Mouse (Mus musculus) hindbrain, embryonic 11.5 days (tissue): ENCODE results near the gene Coq9. TPM values are rescaled to one million over a fixed set of nuclear protein-coding genes. Genes with fewer than 3 reads are reported as not detected.
A peak's percentile ranks its signal among the peaks of the same experiment; 100 is the strongest.

Source experiments
- ATAC-seq: fragments of 200-750 bp; cut with Nextera tagmentation; 2 replicates; pipeline ENCODE4 v1.8.0; 2017; ENCODE audit warnings: mild to moderate bottlenecking, moderate TSS enrichment, moderate library complexity; ENCODE audit not compliant: low FRiP score
- DNase-seq: peaks from one replicate; pipeline ENCODE4 v3.0.0-alpha.2; 2015; ENCODE audit warnings: low spot score
- H3K27ac ChIP-seq: fragments of 300-500 bp; sonication (generic); 2 replicates; pipeline ENCODE4 v1.5.1; 2014; ENCODE audit warnings: mild to moderate bottlenecking, low read depth, low read length
- H3K27me3 ChIP-seq: fragments of 300-500 bp; sonication (generic); 2 replicates; pipeline ENCODE4 v1.6.1; 2014; ENCODE audit warnings: mild to moderate bottlenecking, low read length, moderate library complexity, mixed read lengths; ENCODE audit not compliant: control insufficient read depth, insufficient read depth
- H3K36me3 ChIP-seq: fragments of 300-500 bp; sonication (generic); 2 replicates; pipeline ENCODE4 v1.6.1; 2014; ENCODE audit warnings: mild to moderate bottlenecking, low read length, moderate library complexity, mixed read lengths; ENCODE audit not compliant: control insufficient read depth, insufficient read depth
- H3K4me1 ChIP-seq: fragments of 300-500 bp; sonication (generic); replicated peaks from 2 replicates; pipeline ENCODE4 v1.6.1; 2014; ENCODE audit warnings: low read length, mixed read lengths; ENCODE audit not compliant: control insufficient read depth, insufficient read depth
- H3K4me2 ChIP-seq: fragments of 300-500 bp; sonication (generic); replicated peaks from 2 replicates; pipeline ENCODE4 v1.6.1; 2014; ENCODE audit warnings: mild to moderate bottlenecking, low read depth, low read length
- H3K4me3 ChIP-seq: fragments of 300-500 bp; sonication (generic); 2 replicates; pipeline ENCODE4 v1.5.1; 2014; ENCODE audit warnings: low read depth, low read length
- H3K9ac ChIP-seq: fragments of 300-500 bp; sonication (generic); 2 replicates; pipeline ENCODE4 v1.6.1; 2014; ENCODE audit warnings: low read depth, low read length
- H3K9me3 ChIP-seq: fragments of 300-500 bp; sonication (generic); 2 replicates; pipeline ENCODE4 v1.6.1; 2016; ENCODE audit warnings: low read length; ENCODE audit not compliant: control insufficient read depth
- WGBS: fragments of 180-500 bp; shearing (Covaris S2); extraction: QIAGEN DNeasy Blood & Tissue Kit; methylation state at CpG from one replicate; pipeline ENCODE4 v1.1.7; 2014; 5-methylcytosine and 5-hydroxymethylcytosine counted together
- polyA plus RNA-seq: library from polyadenylated mRNA; unstranded; fragments of >200 nt; fragmentation: Nextera tagmentation; extraction: Ambion mirVana; gene quantifications from 2 replicates; pipeline ENCODE4 v1.2.1, GENCODE M21; 2014

Coq9 gene
- polyA plus RNA-seq: 52.3 and 55.0 TPM in 2 replicates

- WGBS: under 1% methylated on average over 82 of the region's 82 CpGs
- no peaks in the 10 kb centered on the region for H3K36me3 ChIP-seq
- peak within 1 kb of the TSS; percentile 81 for H3K4me2 ChIP-seq
- H3K9me3 ChIP-seq: no peaks in the 10 kb centered on the region
- DNase-seq: peak; percentile 97
- H3K27me3 ChIP-seq: no peaks in the 10 kb centered on the region
- H3K4me3 ChIP-seq: peak within 1 kb of the TSS; percentile 90
- peak within 1 kb of the TSS; percentile 91 for H3K9ac ChIP-seq
- no peaks in the 10 kb centered on the region for H3K4me1 ChIP-seq
- peak within 1 kb of the TSS; percentile 86 for H3K27ac ChIP-seq
- ATAC-seq: peak; percentile 98
Measured at GRCm38 (mm10) chr8:94837662-94838574, at the start of gene Coq9, which contains the start of gene Ciapin1. Coq9 (plus strand) TSS chr8:94838321. Ciapin1 (minus strand) TSS chr8:94838358.

GRCm38 (mm10) chr8:94789256-94789955 lies 48.7 kb upstream of the Coq9 start:
- no peaks in the 10 kb centered on the region for H3K27me3 ChIP-seq
- DNase-seq (no peak), ATAC-seq (no peak)
- no peak overlapping the region for H3K9ac ChIP-seq
- no peak overlapping the region for H3K4me3 ChIP-seq
- no peak overlapping the region for H3K4me2 ChIP-seq
- WGBS: 66% methylated on average over 10 of the region's 10 CpGs
- H3K27ac ChIP-seq: no peak overlapping the region
- no peaks in the 10 kb centered on the region for H3K9me3 ChIP-seq
- no peaks in the 10 kb centered on the region for H3K36me3 ChIP-seq
- no peaks in the 10 kb centered on the region for H3K4me1 ChIP-seq

GRCm38 (mm10) chr8:94794368-94794767 lies 43.8 kb upstream of the Coq9 start:
- Histone ChIP-seq H3K27me3 (no peaks in the 10 kb centered on the region), H3K4me3 (no peak overlapping the region), H3K27ac (no peak overlapping the region), H3K4me2 (no peak overlapping the region), H3K9ac (no peak overlapping the region), H3K9me3 (no peaks in the 10 kb centered on the region), H3K4me1 (no peaks in the 10 kb centered on the region), H3K36me3 (no peaks in the 10 kb centered on the region)
- DNase-seq (no peak), ATAC-seq (no peak)
- WGBS: 86% methylated on average over 4 of the region's 4 CpGs

- DNase-seq (no peak), ATAC-seq (no peak)
- no peak overlapping the region for H3K4me2 ChIP-seq
- no peaks in the 10 kb centered on the region for H3K4me1 ChIP-seq
- WGBS: 94% methylated on average over 2 of the region's 2 CpGs
- no peaks in the 10 kb centered on the region for H3K36me3 ChIP-seq
- no peak overlapping the region for H3K9ac ChIP-seq
- no peaks in the 10 kb centered on the region for H3K27me3 ChIP-seq
- no peak overlapping the region for H3K27ac ChIP-seq
- no peak overlapping the region for H3K4me3 ChIP-seq
- no peaks in the 10 kb centered on the region for H3K9me3 ChIP-seq
Measured at GRCm38 (mm10) chr8:94794782-94795181, 43.3 kb upstream of the Coq9 start.

GRCm38 (mm10) chr8:94800278-94800968 lies 37.7 kb upstream of the Coq9 start:
- no peaks in the 10 kb centered on the region for H3K36me3 ChIP-seq
- 69% methylated on average over 7 of the region's 7 CpGs for WGBS
- no peaks in the 10 kb centered on the region for H3K27me3 ChIP-seq
- no peaks in the 10 kb centered on the region for H3K4me1 ChIP-seq
- no peak overlapping the region for H3K27ac ChIP-seq
- DNase-seq (peak; percentile 31), ATAC-seq (no peak)
- no peak overlapping the region for H3K4me2 ChIP-seq
- H3K9me3 ChIP-seq: no peaks in the 10 kb centered on the region
- H3K9ac ChIP-seq: no peak overlapping the region
- no peak overlapping the region for H3K4me3 ChIP-seq

- Histone ChIP-seq H3K4me2 (no peak overlapping the region), H3K4me3 (no peak overlapping the region), H3K27ac (no peak overlapping the region), H3K4me1 (no peaks in the 10 kb centered on the region), H3K9ac (no peak overlapping the region), H3K36me3 (no peaks in the 10 kb centered on the region), H3K9me3 (no peaks in the 10 kb centered on the region), H3K27me3 (no peaks in the 10 kb centered on the region)
- ATAC-seq (no peak), DNase-seq (no peak)
- 43% methylated on average over 14 of the region's 14 CpGs for whole genome bisulfite sequencing
Measured at GRCm38 (mm10) chr8:94801293-94802095, 36.6 kb upstream of the Coq9 start.

GRCm38 (mm10) chr8:94802375-94802774 lies 35.7 kb upstream of the Coq9 start:
- no peaks in the 10 kb centered on the region for H3K4me1 ChIP-seq
- H3K4me3 ChIP-seq: no peak overlapping the region
- H3K36me3 ChIP-seq: no peaks in the 10 kb centered on the region
- no peaks in the 10 kb centered on the region for H3K9me3 ChIP-seq
- no peak overlapping the region for H3K27ac ChIP-seq
- H3K4me2 ChIP-seq: no peak overlapping the region
- H3K9ac ChIP-seq: no peak overlapping the region
- DNase-seq (no peak), ATAC-seq (no peak)
- H3K27me3 ChIP-seq: no peaks in the 10 kb centered on the region
- 79% methylated on average over 4 of the region's 4 CpGs for WGBS

GRCm38 (mm10) chr8:94803551-94803950 lies 34.6 kb upstream of the Coq9 start:
- H3K27me3 ChIP-seq: no peaks in the 10 kb centered on the region
- H3K36me3 ChIP-seq: no peaks in the 10 kb centered on the region
- no peak overlapping the region for H3K27ac ChIP-seq
- H3K9ac ChIP-seq: no peak overlapping the region
- H3K4me1 ChIP-seq: no peaks in the 10 kb centered on the region
- H3K4me2 ChIP-seq: no peak overlapping the region
- DNase-seq: no peak
- ATAC-seq: no peak
- no peaks in the 10 kb centered on the region for H3K9me3 ChIP-seq
- no peak overlapping the region for H3K4me3 ChIP-seq
- WGBS: 69% methylated on average over 6 of the region's 6 CpGs
